Mouse (Mus musculus): ENCODE data around the gene Arl5c.
"Not testable (repeated sequence)": the region's sequence is repeated elsewhere in the genome, so short reads cannot be mapped to it uniquely, and the experiment has no call there.

Gene Arl5c

GRCm38 (mm10) chr11:97956905-97957560 lies 38.9 kb downstream of the Arl5c start:
- peak; percentile 89 for DNase-seq

GRCm38 (mm10) chr11:97955915-97956314 lies 40.1 kb downstream of the Arl5c start:
- no peak for DNase-seq

GRCm38 (mm10) chr11:97955146-97955902 lies 40.7 kb downstream of the Arl5c start:
- DNase-seq, result no peak

GRCm38 (mm10) chr11:97954469-97955141 lies 41.4 kb downstream of the Arl5c start:
- no peak for DNase-seq

DNA sequence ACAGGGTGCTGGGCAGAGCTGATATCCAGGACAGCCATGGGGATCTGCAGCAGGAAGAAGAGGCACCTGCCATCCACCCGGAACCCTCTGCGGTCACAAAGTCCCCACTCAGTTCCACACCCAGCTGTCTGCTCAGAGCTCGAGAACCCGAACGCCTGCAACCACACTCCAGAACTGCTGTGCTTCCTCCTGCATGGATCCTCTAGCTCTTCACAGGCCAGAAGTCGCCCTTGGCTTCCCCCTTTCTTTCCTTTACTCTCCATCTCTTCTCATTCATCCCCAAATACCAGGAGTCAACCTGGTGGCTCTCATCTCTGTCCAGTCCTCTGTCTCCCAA lies 42.1 kb downstream of the Arl5c start:
- no peak for DNase-seq

- no peak for DNase-seq
Measured at GRCm38 (mm10) chr11:97953179-97953938, 42.6 kb downstream of the Arl5c start.

DNA sequence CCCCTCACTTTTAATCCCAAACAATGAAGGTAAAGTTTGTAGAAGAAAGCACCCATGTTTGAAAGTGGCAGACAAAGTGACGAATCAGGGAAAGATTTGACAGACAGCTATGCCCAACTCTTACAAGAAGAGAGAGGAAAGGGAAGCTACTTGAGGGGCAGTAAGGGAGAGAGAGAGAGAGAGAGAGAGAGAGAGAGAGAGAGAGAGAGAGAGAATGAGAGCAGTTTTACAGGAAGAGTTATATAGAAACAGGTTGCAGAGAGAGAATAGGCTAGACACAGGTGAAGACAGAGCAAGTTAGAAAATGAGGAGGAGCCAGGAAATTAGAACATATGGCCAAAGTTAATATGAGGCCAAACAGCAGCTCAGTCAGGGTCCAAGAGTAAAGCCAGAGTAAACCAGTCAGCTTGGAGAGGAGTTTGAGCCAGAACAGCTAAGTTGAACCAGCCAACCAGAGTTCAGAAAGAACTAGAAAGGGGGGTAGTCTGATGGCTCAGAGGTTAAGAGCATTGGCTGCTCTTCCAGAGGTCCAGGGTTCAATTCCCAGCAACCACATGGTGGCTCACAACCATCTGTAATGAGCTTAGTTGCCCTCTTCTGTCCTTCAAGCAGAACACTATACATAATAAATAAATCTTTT lies 43.5 kb downstream of the Arl5c start:
- DNase-seq, result no peak

- peak; percentile 57 to 79 for DNase-seq
Measured at GRCm38 (mm10) chr11:97949703-97950475, 46.1 kb downstream of the Arl5c start.

DNA sequence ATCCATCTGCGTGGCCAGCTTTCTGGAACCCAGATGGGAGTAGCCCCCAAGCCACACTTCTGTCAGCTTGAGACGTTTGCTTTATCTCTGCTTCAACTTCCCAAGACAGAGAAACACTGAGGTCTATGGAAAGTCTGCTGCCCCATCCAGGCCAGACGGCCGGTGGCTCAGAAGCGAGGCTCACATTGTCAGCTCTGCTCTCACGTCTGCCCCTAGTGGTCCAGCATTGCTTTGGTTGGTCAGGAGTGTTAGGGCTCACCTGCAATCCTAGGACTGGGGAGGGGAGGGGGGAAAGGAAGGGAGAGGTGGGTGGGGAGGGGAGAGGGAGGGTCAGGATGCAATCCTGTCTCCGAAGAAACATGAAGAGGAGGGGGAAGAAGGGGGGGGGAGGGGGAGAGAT lies 48.6 kb downstream of the Arl5c start:
- DNase-seq, result peak; percentile 61 to 81

DNA sequence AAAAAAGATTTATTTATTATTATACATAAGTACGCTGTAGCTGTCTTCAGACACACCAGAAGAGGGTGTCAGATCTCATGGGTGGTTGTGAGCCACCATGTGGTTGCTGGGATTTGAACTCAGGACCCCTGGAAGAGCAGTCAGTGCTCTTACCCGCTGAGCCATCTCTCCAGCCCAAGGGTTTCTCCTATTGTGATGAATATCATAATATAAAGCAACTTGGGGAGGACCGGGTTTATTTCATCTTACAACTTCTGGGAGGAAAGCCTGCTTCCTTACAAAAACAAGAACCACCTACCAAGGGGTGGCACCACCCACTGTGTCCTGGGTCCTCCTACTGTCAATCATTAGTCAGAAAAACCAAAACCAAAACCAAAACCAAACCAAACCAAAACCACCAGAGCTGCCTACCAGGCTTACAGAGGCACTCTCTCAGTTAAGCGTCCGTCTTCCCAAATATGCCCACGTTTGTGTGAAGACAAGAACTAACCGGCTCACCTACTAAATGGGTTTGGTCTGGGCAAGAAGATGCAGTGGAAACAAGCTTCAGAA lies 50.2 kb downstream of the Arl5c start:
- not testable (repeated sequence) for DNase-seq

DNA sequence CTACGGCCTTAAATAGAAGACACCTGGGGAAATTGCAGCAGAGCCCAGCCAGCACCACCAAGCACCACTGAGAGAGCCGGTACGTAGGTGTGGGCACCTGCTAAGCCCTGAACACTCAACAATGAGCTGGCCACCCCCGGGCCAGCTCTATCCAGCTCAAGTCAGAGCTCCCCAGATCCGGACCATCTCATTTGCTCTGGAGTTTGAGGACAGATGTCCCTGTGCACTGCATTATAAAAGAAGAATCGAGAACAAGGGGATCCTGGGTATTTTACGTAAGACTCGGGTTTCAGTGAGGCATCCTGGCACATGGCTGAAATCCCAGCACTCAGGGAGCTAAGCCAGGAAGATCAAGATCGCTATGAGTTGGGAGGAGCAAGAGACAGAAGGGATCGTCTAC lies 51.0 kb downstream of the Arl5c start:
- no peak for DNase-seq

- no peak for DNase-seq
Measured at GRCm38 (mm10) chr11:97943256-97943655, 52.7 kb downstream of the Arl5c start.

DNA sequence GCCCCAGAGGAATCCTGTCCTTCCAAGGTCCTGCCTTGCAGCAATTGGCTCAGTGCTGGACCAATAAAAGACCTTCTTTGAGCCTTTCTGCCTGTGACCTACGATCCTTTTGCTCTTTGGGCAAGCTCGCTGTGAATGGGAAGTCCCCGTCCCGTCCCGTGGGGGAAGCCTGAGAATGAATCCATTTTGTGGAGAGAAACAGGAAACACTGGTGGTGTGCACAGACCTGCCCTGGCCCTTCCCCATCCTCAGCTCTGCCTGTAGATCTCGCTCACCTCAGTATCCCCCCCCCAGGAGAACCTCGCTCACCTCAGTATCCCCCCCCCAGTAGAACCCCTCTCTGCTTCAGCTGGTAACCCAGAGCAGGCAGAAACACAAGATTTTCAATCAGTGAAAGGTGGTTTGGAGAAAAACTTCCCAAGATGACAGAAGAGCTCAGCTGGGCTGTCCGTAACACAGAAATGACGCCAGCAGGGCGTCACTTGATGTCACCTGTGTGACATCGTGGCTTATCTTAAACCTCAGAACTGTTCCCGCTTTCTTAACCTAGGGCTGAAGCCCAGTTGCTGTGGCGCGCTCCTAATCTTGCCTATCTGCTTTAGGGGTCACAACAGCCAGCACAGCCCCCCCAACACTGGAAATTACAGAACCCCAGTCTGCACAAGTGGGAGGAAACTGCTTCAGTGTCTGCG lies 53.4 kb downstream of the Arl5c start:
- no peak for DNase-seq
